Mouse (Mus musculus): Measurements from ENCODE around the gene Dand5.

Dand5 gene

GRCm38 (mm10) chr8:84778638-84779380, 43.8 kb downstream of the Dand5 start:
- Histone ChIP-seq H3K4me3 (replicated peaks; ENCODE audit: low read length) (no peak overlapping the region), H3K27me3 (ENCODE audit: insufficient read depth, low read length) (peaks cover 96% of the 10 kb centered on the region), H3K4me1 (replicated peaks; ENCODE audit: low read depth, low read length) (peaks cover 59% of the 10 kb centered on the region), H3K9me3 (ENCODE audit: low read length) (no peaks in the 10 kb centered on the region), H3K36me3 (ENCODE audit: insufficient read depth, low read length) (no peaks in the 10 kb centered on the region)
- TF ChIP-seq NANOG (IDR thresholded peaks at IDR 0.05; ENCODE audit: borderline replicate concordance, low read length) (no peak), CTCF (conservative IDR thresholded peaks at IDR 0.05; ENCODE audit: low read length) (no peak), POU5F1 (IDR thresholded peaks at IDR 0.05; ENCODE audit: borderline replicate concordance, low read length) (no peak)

DNA sequence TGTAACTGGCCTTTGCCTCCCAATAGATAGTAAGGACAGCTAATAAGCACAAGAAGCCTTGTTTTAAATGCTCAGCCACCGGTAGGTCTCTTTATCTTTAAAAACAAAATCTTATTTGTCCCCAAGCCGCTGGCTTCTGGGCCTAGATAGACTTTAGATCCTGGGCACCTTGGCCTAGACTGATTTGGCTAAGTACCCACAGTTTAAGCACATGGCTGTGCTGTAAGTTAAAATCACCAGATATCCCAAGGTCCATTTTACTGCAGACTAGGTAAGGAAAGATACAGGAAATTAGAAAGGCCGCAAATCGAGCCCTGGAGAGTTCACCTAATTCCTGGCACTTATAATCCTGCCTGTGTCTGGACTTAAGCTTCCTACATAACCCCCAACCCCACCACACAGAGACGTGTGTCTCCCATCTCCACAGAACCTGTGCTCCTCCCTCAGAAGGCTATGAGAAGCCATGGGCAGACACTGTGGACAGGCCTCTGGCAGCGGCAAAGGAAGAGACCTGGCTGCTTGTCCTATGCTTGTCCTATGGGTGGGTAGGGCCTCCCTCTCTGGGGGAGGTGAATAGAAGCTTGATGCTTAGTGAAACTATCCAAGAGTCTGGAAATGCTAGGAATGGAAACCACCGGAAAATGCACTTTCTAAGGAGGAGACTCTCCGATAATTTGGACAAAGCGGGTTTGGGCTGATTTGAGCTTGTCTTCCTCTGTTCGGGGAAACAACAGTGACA, 44.6 kb downstream of the Dand5 start:
- TF ChIP-seq POU5F1 (IDR thresholded peaks at IDR 0.05; ENCODE audit: borderline replicate concordance, low read length) (no peak), CTCF (conservative IDR thresholded peaks at IDR 0.05; ENCODE audit: low read length) (no peak), NANOG (IDR thresholded peaks at IDR 0.05; ENCODE audit: borderline replicate concordance, low read length) (no peak)
- Histone ChIP-seq H3K9me3 (ENCODE audit: low read length) (no peaks in the 10 kb centered on the region), H3K27me3 (ENCODE audit: insufficient read depth, low read length) (peaks cover 96% of the 10 kb centered on the region), H3K36me3 (ENCODE audit: insufficient read depth, low read length) (no peaks in the 10 kb centered on the region), H3K4me1 (replicated peaks; ENCODE audit: low read depth, low read length) (peaks cover 61% of the 10 kb centered on the region), H3K4me3 (replicated peaks; ENCODE audit: low read length) (no peak overlapping the region)

- Histone ChIP-seq H3K36me3 (ENCODE audit: insufficient read depth, low read length) (no peaks in the 10 kb centered on the region), H3K27me3 (ENCODE audit: insufficient read depth, low read length) (peaks cover 96% of the 10 kb centered on the region), H3K9me3 (ENCODE audit: low read length) (no peaks in the 10 kb centered on the region), H3K4me1 (replicated peaks; ENCODE audit: low read depth, low read length) (peaks cover 69% of the 10 kb centered on the region), H3K4me3 (replicated peaks; ENCODE audit: low read length) (no peak overlapping the region)
- TF ChIP-seq POU5F1 (IDR thresholded peaks at IDR 0.05; ENCODE audit: borderline replicate concordance, low read length), result no peak
- no peak for TF ChIP-seq NANOG (IDR thresholded peaks at IDR 0.05; ENCODE audit: borderline replicate concordance, low read length)
- no peak for TF ChIP-seq CTCF (conservative IDR thresholded peaks at IDR 0.05; ENCODE audit: low read length)
Observed at GRCm38 (mm10) chr8:84776569-84776968, 46.1 kb downstream of the Dand5 start.

- TF ChIP-seq NANOG (IDR thresholded peaks at IDR 0.05; ENCODE audit: borderline replicate concordance, low read length), result no peak
- no peaks in the 10 kb centered on the region for H3K36me3 ChIP-seq (ENCODE audit: insufficient read depth, low read length)
- H3K4me3 ChIP-seq (replicated peaks; ENCODE audit: low read length), result peak overlapping the region; percentile 51
- H3K9me3 ChIP-seq (ENCODE audit: low read length), result no peaks in the 10 kb centered on the region
- peaks cover 96% of the 10 kb centered on the region for H3K27me3 ChIP-seq (ENCODE audit: insufficient read depth, low read length)
- H3K4me1 ChIP-seq (replicated peaks; ENCODE audit: low read depth, low read length), result peaks cover 61% of the 10 kb centered on the region
Observed at GRCm38 (mm10) chr8:84775621-84776113, 47.0 kb downstream of the Dand5 start.

- H3K9me3 ChIP-seq (ENCODE audit: low read length), result no peaks in the 10 kb centered on the region
- H3K36me3 ChIP-seq (ENCODE audit: insufficient read depth, low read length), result no peaks in the 10 kb centered on the region
- peaks cover 97% of the 10 kb centered on the region for H3K27me3 ChIP-seq (ENCODE audit: insufficient read depth, low read length)
- peaks cover 57% of the 10 kb centered on the region for H3K4me1 ChIP-seq (replicated peaks; ENCODE audit: low read depth, low read length)
- peak overlapping the region; percentile 51 for H3K4me3 ChIP-seq (replicated peaks; ENCODE audit: low read length)
- no peak for TF ChIP-seq CTCF (conservative IDR thresholded peaks at IDR 0.05; ENCODE audit: low read length)
- TF ChIP-seq NANOG (IDR thresholded peaks at IDR 0.05; ENCODE audit: borderline replicate concordance, low read length), result no peak
- no peak for TF ChIP-seq POU5F1 (IDR thresholded peaks at IDR 0.05; ENCODE audit: borderline replicate concordance, low read length)
Observed at GRCm38 (mm10) chr8:84775105-84775591, 47.5 kb downstream of the Dand5 start.

- H3K9me3 ChIP-seq (ENCODE audit: low read length), result no peaks in the 10 kb centered on the region
- H3K36me3 ChIP-seq (ENCODE audit: insufficient read depth, low read length), result no peaks in the 10 kb centered on the region
- peaks cover 96% of the 10 kb centered on the region for H3K27me3 ChIP-seq (ENCODE audit: insufficient read depth, low read length)
- H3K4me3 ChIP-seq (replicated peaks; ENCODE audit: low read length), result no peak overlapping the region
- no peak for TF ChIP-seq CTCF (conservative IDR thresholded peaks at IDR 0.05; ENCODE audit: low read length)
- TF ChIP-seq NANOG (IDR thresholded peaks at IDR 0.05; ENCODE audit: borderline replicate concordance, low read length), result no peak
- no peak for TF ChIP-seq POU5F1 (IDR thresholded peaks at IDR 0.05; ENCODE audit: borderline replicate concordance, low read length)
- peaks cover 51% of the 10 kb centered on the region for H3K4me1 ChIP-seq (replicated peaks; ENCODE audit: low read depth, low read length)
Observed at GRCm38 (mm10) chr8:84774473-84774911, 48.1 kb downstream of the Dand5 start.

DNA sequence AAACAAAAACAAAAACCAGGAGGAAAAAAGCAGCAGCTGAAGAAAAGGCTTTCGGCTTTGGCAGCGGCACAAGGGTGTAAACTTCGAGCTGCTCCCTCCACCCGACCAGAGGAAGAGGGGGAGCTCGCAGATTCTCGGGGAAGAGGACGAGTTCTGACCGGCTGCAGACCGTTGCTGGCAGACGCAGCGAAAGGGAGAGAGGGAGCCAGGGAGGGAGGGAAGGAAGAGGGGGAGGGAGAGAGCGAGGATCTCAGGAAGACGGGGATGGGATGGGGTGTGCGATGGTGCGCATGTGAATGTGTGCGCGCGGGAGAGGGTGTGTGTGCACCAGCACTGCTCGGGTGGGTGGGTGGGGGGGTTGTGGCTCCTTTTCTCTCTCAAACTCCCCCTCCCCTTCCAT, 48.8 kb downstream of the Dand5 start:
- Histone ChIP-seq H3K27me3 (ENCODE audit: insufficient read depth, low read length) (peaks cover 96% of the 10 kb centered on the region), H3K9me3 (ENCODE audit: low read length) (no peaks in the 10 kb centered on the region), H3K4me1 (replicated peaks; ENCODE audit: low read depth, low read length) (peaks cover 50% of the 10 kb centered on the region), H3K4me3 (replicated peaks; ENCODE audit: low read length) (0 out of 2 replicates have a peak overlapping the region, but pooled peaks have one; percentile 35), H3K36me3 (ENCODE audit: insufficient read depth, low read length) (no peaks in the 10 kb centered on the region)
- TF ChIP-seq POU5F1 (IDR thresholded peaks at IDR 0.05; ENCODE audit: borderline replicate concordance, low read length) (no peak), CTCF (conservative IDR thresholded peaks at IDR 0.05; ENCODE audit: low read length) (no peak), NANOG (IDR thresholded peaks at IDR 0.05; ENCODE audit: borderline replicate concordance, low read length) (no peak)

GRCm38 (mm10) chr8:84773304-84773703, 49.3 kb downstream of the Dand5 start:
- H3K9me3 ChIP-seq (ENCODE audit: low read length), result no peaks in the 10 kb centered on the region
- no peaks in the 10 kb centered on the region for H3K36me3 ChIP-seq (ENCODE audit: insufficient read depth, low read length)
- H3K27me3 ChIP-seq (ENCODE audit: insufficient read depth, low read length), result peaks cover 96% of the 10 kb centered on the region
- H3K4me3 ChIP-seq (replicated peaks; ENCODE audit: low read length), result no peak overlapping the region
- peaks cover 49% of the 10 kb centered on the region for H3K4me1 ChIP-seq (replicated peaks; ENCODE audit: low read depth, low read length)
- no peak for TF ChIP-seq CTCF (conservative IDR thresholded peaks at IDR 0.05; ENCODE audit: low read length)
- no peak for TF ChIP-seq POU5F1 (IDR thresholded peaks at IDR 0.05; ENCODE audit: borderline replicate concordance, low read length)
- TF ChIP-seq NANOG (IDR thresholded peaks at IDR 0.05; ENCODE audit: borderline replicate concordance, low read length), result no peak
